Mouse (Mus musculus): ENCODE results near the gene Gm3448.
A peak's percentile ranks its signal among the peaks of the same experiment; 100 is the strongest.

Gm3448 gene

GRCm38 (mm10) chr17:14959979-14960378, 81.4 kb downstream of the Gm3448 start:
- DNase-seq (ENCODE audit: low spot score in 2 of 2) = peak in 1 of 2 experiments; percentile 14

- no peak for DNase-seq (ENCODE audit: low spot score in 2 of 2)
Observed at GRCm38 (mm10) chr17:14958686-14959327, 82.5 kb downstream of the Gm3448 start.

- no peak for DNase-seq (ENCODE audit: low spot score in 2 of 2)
Observed at GRCm38 (mm10) chr17:14953452-14953851, 87.9 kb downstream of the Gm3448 start.

- no peak for DNase-seq (ENCODE audit: low spot score in 2 of 2)
Observed at GRCm38 (mm10) chr17:14949161-14949827, 92.0 kb downstream of the Gm3448 start.
